Mouse (Mus musculus): ENCODE data around the gene Tmem139. TPM values are rescaled to one million over a fixed set of nuclear protein-coding genes. Genes with fewer than 3 reads are reported as not detected.

Tmem139 gene
- polyA plus RNA-seq, 1 experiment from 2014 or later = 3.0 TPM

- Histone ChIP-seq H3K27ac (ENCODE audit: low read depth, low read length) (no peak overlapping the region), H3K4me3 (ENCODE audit: low read length) (no peak overlapping the region), H3K9ac (ENCODE audit: low read depth, low read length) (no peak overlapping the region), H3K4me2 (replicated peaks; ENCODE audit: low read depth, low read length) (no peak overlapping the region), H3K36me3 (ENCODE audit: control insufficient read depth, insufficient read depth, low read length) (no peaks in the 10 kb centered on the region), H3K27me3 (ENCODE audit: control insufficient read depth, insufficient read depth, low read length) (no peaks in the 10 kb centered on the region), H3K9me3 (ENCODE audit: control insufficient read depth, low read length) (no peaks in the 10 kb centered on the region), H3K4me1 (ENCODE audit: control insufficient read depth, insufficient read depth, low read length) (no peaks in the 10 kb centered on the region)
- WGBS = 77% methylated on average over 6 of the region's 6 CpGs
- no peak for ATAC-seq (ENCODE audit: low FRiP score, low TSS enrichment)
Observed at GRCm38 (mm10) chr6:42241311-42242045, 20.3 kb upstream of the Tmem139 start.

- H3K9me3 ChIP-seq (ENCODE audit: control insufficient read depth, low read length) = no peaks in the 10 kb centered on the region
- H3K9ac ChIP-seq (ENCODE audit: low read depth, low read length) = peak within 1 kb of the TSS; percentile 50
- 3% methylated on average over 28 of the region's 28 CpGs for WGBS
- H3K27ac ChIP-seq (ENCODE audit: low read depth, low read length) = no peak within 1 kb of the TSS
- H3K4me3 ChIP-seq (ENCODE audit: low read length) = peak within 1 kb of the TSS; percentile 50
- ATAC-seq (ENCODE audit: low FRiP score, low TSS enrichment) = peak; percentile 100
- no peaks in the 10 kb centered on the region for H3K27me3 ChIP-seq (ENCODE audit: control insufficient read depth, insufficient read depth, low read length)
- peak within 1 kb of the TSS; percentile 84 for H3K4me2 ChIP-seq (replicated peaks; ENCODE audit: low read depth, low read length)
- no peaks in the 10 kb centered on the region for H3K36me3 ChIP-seq (ENCODE audit: control insufficient read depth, insufficient read depth, low read length)
- no peaks in the 10 kb centered on the region for H3K4me1 ChIP-seq (ENCODE audit: control insufficient read depth, insufficient read depth, low read length)
Observed at GRCm38 (mm10) chr6:42245711-42246353, 15.9 kb upstream of the Tmem139 start, which contains the start of gene Gstk1. Gene Gstk1, plus strand, starts transcription at chr6:42245935.

GRCm38 (mm10) chr6:42247173-42247572, 14.6 kb upstream of the Tmem139 start:
- Histone ChIP-seq H3K27me3 (ENCODE audit: control insufficient read depth, insufficient read depth, low read length) (no peaks in the 10 kb centered on the region), H3K9ac (ENCODE audit: low read depth, low read length) (no peak overlapping the region), H3K4me2 (replicated peaks; ENCODE audit: low read depth, low read length) (peak overlapping the region; percentile 24; the same call in 1 of the 2 replicates), H3K4me1 (ENCODE audit: control insufficient read depth, insufficient read depth, low read length) (no peaks in the 10 kb centered on the region), H3K27ac (ENCODE audit: low read depth, low read length) (no peak overlapping the region), H3K4me3 (ENCODE audit: low read length) (peak overlapping the region; percentile 3; the same call in 1 of the 2 replicates), H3K9me3 (ENCODE audit: control insufficient read depth, low read length) (no peaks in the 10 kb centered on the region), H3K36me3 (ENCODE audit: control insufficient read depth, insufficient read depth, low read length) (no peaks in the 10 kb centered on the region)
- ATAC-seq (ENCODE audit: low FRiP score, low TSS enrichment) = peak; percentile 50
- 13% methylated on average over 8 of the region's 8 CpGs for WGBS

GRCm38 (mm10) chr6:42247981-42248380, 13.8 kb upstream of the Tmem139 start:
- Histone ChIP-seq H3K36me3 (ENCODE audit: control insufficient read depth, insufficient read depth, low read length) (no peaks in the 10 kb centered on the region), H3K4me2 (replicated peaks; ENCODE audit: low read depth, low read length) (no peak overlapping the region), H3K4me3 (ENCODE audit: low read length) (peak overlapping the region; percentile 3; the same call in 1 of the 2 replicates), H3K4me1 (ENCODE audit: control insufficient read depth, insufficient read depth, low read length) (no peaks in the 10 kb centered on the region), H3K9me3 (ENCODE audit: control insufficient read depth, low read length) (no peaks in the 10 kb centered on the region), H3K27me3 (ENCODE audit: control insufficient read depth, insufficient read depth, low read length) (no peaks in the 10 kb centered on the region), H3K27ac (ENCODE audit: low read depth, low read length) (no peak overlapping the region), H3K9ac (ENCODE audit: low read depth, low read length) (no peak overlapping the region)
- WGBS = 89% methylated on average over 1 of the region's 1 CpGs
- ATAC-seq (ENCODE audit: low FRiP score, low TSS enrichment) = no peak

GRCm38 (mm10) chr6:42251791-42252190, 10.0 kb upstream of the Tmem139 start:
- 89% methylated on average over 4 of the region's 4 CpGs for WGBS
- Histone ChIP-seq H3K4me2 (replicated peaks; ENCODE audit: low read depth, low read length) (no peak overlapping the region), H3K36me3 (ENCODE audit: control insufficient read depth, insufficient read depth, low read length) (no peaks in the 10 kb centered on the region), H3K27me3 (ENCODE audit: control insufficient read depth, insufficient read depth, low read length) (no peaks in the 10 kb centered on the region), H3K9me3 (ENCODE audit: control insufficient read depth, low read length) (no peaks in the 10 kb centered on the region), H3K9ac (ENCODE audit: low read depth, low read length) (no peak overlapping the region), H3K4me1 (ENCODE audit: control insufficient read depth, insufficient read depth, low read length) (no peaks in the 10 kb centered on the region), H3K27ac (ENCODE audit: low read depth, low read length) (no peak overlapping the region), H3K4me3 (ENCODE audit: low read length) (no peak overlapping the region)
- ATAC-seq (ENCODE audit: low FRiP score, low TSS enrichment) = no peak

GRCm38 (mm10) chr6:42253103-42253502, 8.7 kb upstream of the Tmem139 start:
- Histone ChIP-seq H3K27ac (ENCODE audit: low read depth, low read length) (no peak overlapping the region), H3K4me1 (ENCODE audit: control insufficient read depth, insufficient read depth, low read length) (no peaks in the 10 kb centered on the region), H3K36me3 (ENCODE audit: control insufficient read depth, insufficient read depth, low read length) (no peaks in the 10 kb centered on the region), H3K9me3 (ENCODE audit: control insufficient read depth, low read length) (no peaks in the 10 kb centered on the region), H3K4me3 (ENCODE audit: low read length) (no peak overlapping the region), H3K9ac (ENCODE audit: low read depth, low read length) (no peak overlapping the region), H3K4me2 (replicated peaks; ENCODE audit: low read depth, low read length) (no peak overlapping the region), H3K27me3 (ENCODE audit: control insufficient read depth, insufficient read depth, low read length) (no peaks in the 10 kb centered on the region)
- 81% methylated on average over 2 of the region's 2 CpGs for WGBS
- no peak for ATAC-seq (ENCODE audit: low FRiP score, low TSS enrichment)

- Histone ChIP-seq H3K36me3 (ENCODE audit: control insufficient read depth, insufficient read depth, low read length) (no peaks in the 10 kb centered on the region), H3K4me3 (ENCODE audit: low read length) (no peak overlapping the region), H3K4me1 (ENCODE audit: control insufficient read depth, insufficient read depth, low read length) (0 out of 2 replicates have a peak, but pooled peaks cover 6% of the 10 kb centered on the region), H3K9ac (ENCODE audit: low read depth, low read length) (no peak overlapping the region), H3K9me3 (ENCODE audit: control insufficient read depth, low read length) (no peaks in the 10 kb centered on the region), H3K27ac (ENCODE audit: low read depth, low read length) (no peak overlapping the region), H3K27me3 (ENCODE audit: control insufficient read depth, insufficient read depth, low read length) (no peaks in the 10 kb centered on the region), H3K4me2 (replicated peaks; ENCODE audit: low read depth, low read length) (0 out of 2 replicates have a peak overlapping the region, but pooled peaks have one; percentile 15)
- WGBS = 14% methylated on average over 11 of the region's 11 CpGs
- peak; percentile 73; the same call in 1 of the 2 replicates for ATAC-seq (ENCODE audit: low FRiP score, low TSS enrichment)
Observed at GRCm38 (mm10) chr6:42257303-42257863, 4.4 kb upstream of the Tmem139 start.

- WGBS = 57% methylated on average over 6 of the region's 6 CpGs
- Histone ChIP-seq H3K27me3 (ENCODE audit: control insufficient read depth, insufficient read depth, low read length) (no peaks in the 10 kb centered on the region), H3K27ac (ENCODE audit: low read depth, low read length) (no peak overlapping the region), H3K9ac (ENCODE audit: low read depth, low read length) (no peak overlapping the region), H3K9me3 (ENCODE audit: control insufficient read depth, low read length) (no peaks in the 10 kb centered on the region), H3K36me3 (ENCODE audit: control insufficient read depth, insufficient read depth, low read length) (no peaks in the 10 kb centered on the region), H3K4me1 (ENCODE audit: control insufficient read depth, insufficient read depth, low read length) (0 out of 2 replicates have a peak, but pooled peaks cover 6% of the 10 kb centered on the region), H3K4me3 (ENCODE audit: low read length) (no peak overlapping the region), H3K4me2 (replicated peaks; ENCODE audit: low read depth, low read length) (no peak overlapping the region)
- ATAC-seq (ENCODE audit: low FRiP score, low TSS enrichment) = no peak
Observed at GRCm38 (mm10) chr6:42260430-42260829, 1.3 kb upstream of the Tmem139 start.
